Mouse (Mus musculus): ENCODE measurements around the gene Hoxd8.

Hoxd8 gene

DNA sequence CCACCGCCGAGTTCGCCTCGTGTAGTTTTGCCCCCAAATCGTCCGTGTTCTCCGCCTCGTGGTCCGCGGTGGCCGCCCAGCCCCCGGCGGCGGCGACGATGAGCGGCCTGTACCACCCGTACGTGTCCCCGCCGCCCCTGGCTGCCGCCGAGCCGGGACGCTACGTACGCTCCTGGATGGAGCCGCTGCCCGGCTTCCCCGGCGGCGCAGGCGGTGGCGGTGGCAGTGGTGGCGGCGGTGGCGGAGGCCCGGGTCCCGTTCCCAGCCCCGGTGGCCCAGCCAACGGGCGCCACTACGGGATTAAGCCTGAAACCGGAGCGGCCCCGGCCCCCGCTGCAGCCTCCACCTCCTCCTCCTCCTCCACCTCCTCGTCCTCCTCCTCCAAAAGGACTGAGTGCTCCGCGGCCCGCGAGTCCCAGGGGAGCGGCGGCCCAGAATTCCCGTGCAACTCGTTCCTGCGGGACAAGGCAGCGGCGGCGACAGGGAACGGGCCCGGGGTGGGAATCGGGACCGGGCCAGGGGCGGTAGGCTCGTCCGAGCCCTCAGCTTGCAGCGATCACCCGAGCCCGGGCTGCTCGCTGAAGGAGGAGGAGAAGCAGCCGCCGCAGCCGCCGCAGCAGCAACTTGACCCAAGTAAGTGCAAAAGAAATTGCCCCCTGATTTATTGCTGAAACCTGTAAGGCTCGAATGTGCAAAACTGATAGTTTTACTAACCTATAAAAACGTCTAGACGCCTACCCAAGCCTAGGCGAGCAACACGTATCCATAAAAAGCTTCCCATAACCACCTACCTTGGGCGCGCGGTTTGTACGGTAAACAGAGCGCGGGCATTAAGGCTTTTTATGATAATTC is 6.0 kb upstream of the Hoxd8 start:
- no peak for DNase-seq (ENCODE audit: low read depth, low spot score)

DNA sequence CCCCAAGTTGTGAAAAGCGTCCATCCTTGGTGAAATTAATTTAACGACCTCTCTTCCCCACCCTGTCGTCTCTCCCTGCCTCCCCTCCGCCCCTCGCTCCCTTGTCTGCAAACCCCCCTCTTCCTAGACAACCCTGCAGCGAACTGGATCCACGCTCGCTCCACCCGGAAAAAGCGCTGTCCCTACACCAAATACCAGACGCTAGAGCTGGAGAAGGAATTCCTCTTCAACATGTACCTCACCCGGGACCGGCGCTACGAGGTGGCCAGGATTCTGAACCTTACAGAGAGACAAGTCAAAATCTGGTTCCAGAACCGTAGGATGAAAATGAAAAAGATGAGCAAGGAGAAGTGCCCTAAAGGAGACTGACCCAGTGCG is 5.4 kb upstream of the Hoxd8 start:
- no peak for DNase-seq (ENCODE audit: low read depth, low spot score)

DNA sequence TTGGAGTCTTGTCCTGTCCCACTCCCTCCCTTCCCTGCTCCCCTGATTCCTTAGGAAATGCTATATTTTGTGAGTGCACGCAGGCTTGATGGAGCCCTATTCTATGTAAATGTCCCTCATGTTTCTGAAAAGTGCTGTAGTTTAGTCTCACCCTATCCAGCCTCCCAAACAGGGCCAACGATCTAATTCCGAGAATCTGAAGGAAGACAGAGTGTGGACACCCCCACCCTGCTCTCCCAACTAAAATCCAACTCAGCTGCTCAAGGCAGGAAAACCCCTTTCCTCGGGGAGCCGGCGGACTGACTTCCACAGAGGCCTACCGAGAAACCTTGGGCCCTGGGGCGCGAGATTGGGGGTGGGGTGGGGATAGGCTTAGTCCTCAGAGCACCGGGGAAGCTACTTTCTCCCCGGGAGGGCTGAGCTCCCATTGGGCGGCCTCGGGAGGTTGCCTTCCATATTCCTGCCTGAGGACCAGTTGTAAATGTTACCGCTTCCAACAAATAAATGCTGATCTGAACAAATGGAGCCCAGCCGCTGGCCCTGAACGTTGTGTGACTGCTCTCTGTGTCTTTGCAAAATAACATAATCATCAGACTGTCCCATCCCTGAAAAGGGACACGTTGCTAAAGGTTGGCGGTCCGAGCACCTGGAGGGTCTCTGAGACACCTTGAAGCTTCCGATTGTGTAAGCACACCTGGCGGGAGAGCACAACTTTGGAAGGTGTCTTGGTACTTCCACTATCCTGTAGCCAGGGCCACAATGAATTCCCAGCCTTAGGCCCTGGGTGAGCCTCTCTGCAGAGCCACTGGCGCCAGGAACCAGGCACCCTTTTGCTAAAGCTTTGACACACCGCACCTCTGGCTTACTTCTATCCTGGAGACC is 4.5 kb upstream of the Hoxd8 start:
- DNase-seq (ENCODE audit: low read depth, low spot score): no peak

DNA sequence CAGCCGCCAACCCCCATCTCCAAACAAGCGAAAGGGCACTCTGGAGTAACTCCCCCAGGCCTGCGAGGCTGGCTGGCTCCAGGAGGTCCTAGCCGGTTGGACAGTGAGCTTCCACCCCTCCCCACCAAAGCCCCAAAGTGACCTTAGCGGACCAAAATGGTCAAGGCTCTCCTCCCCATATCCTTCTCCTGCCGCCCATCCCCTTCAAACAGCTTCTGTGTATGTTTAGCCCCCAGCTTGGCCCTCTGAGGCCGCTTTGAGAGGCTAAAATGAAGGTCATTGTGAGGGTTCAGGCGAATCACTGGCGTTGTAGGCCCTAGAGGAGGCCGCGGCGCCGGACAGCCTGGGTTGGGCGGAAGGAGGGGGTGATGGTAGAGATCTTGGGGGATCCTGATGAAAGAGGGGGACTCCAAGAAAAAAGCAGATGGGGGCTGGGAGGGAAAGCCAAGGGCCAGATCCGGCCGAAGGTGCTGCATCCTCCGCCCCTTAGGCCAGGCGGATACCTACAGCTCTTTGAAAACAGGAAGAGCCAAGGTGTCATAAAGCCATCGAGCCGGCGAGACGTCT is 3.8 kb upstream of the Hoxd8 start:
- no peak for DNase-seq (ENCODE audit: low read depth, low spot score)

- DNase-seq (ENCODE audit: low read depth, low spot score): peak; percentile 51
These were observed 2.2 kb upstream of the Hoxd8 start for GRCm38 (mm10) chr2:74701949-74702819.

DNA sequence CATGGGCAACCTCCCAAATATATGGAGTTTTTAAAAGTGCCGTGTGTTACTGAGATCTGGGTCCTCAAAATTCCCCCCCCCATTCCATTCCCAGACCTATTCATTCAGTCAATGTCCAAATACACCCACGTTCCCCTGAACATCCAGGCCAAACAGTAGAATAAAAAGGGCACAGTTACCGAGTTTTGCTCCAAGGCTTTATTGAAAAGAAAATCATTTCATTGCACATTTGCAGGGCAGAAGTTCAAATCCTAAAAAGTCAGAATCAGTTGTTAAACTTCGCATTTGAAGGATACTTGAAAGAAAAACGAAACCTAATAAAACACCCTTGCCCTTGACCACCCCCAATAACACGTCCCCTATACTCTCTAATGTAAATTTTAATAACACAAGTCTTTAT is 1.6 kb upstream of the Hoxd8 start:
- DNase-seq (ENCODE audit: low read depth, low spot score): no peak

DNA sequence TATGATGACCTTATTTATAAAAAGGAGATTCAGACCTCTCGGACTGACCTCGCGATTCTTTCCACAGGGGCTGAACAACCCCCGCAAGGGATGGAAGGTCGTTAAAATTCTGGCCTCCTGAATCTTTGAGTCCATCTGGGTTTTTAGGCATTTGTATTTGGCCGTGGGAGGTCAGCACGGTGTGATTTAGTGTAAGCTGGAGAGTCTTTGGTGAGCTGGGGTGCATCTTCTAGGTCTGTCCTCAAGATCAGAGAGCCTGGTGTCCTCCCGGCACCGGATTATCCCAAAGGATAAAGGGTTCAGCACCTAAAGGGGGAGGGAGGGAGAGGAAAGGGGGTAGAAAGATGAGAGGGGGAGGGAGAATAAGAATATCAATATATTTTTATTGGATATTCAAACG is 1.1 kb upstream of the Hoxd8 start:
- no peak for DNase-seq (ENCODE audit: low read depth, low spot score)

- no peak for DNase-seq (ENCODE audit: low read depth, low spot score)
These were observed 559 bp upstream of the Hoxd8 start for GRCm38 (mm10) chr2:74703720-74704392.

DNA sequence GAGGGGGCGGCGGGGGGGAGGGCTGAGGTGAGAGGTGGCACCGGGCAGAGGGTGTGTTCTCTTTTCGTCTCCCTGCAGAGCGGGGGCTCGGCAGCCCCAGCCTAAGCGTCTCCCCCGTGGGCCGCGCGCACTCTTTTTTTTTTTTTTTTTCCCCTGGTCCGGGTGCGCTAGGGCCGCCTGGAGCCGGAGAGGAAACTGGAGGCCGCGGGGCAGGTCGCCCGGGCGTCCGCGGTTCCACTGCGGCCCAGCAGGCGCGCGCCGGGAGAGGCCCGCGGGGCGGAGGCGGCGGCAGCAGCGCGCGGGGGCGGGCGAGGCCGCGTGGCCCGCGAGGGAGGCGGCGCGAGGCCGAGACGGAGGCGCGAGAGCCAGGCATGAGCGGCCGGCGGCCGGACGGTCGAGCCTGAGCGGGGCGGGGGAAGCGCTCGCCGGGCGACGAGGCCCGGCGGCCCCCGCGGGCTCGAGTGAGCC is 618 bp downstream of the Hoxd8 start:
- no peak for DNase-seq (ENCODE audit: low read depth, low spot score)

DNA sequence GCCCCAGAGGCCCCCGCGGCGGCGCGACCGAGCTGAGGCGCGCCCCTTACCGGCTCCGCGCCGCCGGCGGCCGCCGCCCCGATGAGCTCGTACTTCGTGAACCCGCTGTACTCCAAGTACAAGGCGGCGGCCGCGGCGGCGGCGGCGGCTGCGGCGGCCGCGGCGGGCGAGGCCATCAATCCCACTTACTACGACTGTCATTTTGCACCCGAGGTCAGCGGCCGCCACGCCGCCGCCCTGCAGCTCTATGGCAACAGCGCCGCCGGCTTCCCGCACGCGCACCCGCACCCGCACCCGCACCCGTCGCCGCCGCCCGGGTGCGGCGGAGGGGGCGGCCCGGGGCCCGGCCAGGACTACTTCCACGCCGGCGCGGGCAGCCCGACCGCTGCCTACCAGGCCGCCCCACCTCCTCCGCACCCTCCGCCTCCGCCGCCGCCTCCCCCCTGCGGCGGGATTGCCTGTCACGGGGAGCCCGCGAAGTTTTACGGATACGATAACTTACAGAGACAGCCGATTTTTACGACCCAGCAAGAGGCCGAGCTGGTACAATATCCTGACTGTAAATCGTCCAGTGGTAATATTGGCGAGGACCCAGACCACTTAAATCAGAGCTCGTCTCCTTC is 1.2 kb downstream of the Hoxd8 start:
- peak; percentile 27 for DNase-seq (ENCODE audit: low read depth, low spot score)

- no peak for DNase-seq (ENCODE audit: low read depth, low spot score)
These were observed 2.1 kb downstream of the Hoxd8 start for GRCm38 (mm10) chr2:74706393-74706960.

DNA sequence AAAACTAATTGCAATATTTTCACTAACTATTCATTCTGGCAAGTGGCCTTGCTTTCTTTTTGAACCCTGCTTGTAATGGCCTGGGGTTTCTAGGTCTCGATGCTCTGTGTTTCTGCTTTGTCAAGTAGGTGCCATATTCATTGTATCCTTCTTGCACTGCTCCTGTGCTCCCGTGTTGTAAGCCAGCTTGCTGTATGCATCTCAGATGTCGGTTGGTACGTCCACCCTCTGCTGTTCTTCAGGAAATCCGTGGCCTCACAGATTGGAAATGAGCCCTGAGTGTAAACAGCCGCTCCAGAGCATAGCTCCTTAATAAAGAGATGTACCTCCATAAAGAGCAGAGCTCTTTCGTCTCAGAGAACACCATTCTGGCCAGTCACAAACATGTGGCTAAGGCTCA is 3.2 kb downstream of the Hoxd8 start:
- DNase-seq (ENCODE audit: low read depth, low spot score): no peak

DNA sequence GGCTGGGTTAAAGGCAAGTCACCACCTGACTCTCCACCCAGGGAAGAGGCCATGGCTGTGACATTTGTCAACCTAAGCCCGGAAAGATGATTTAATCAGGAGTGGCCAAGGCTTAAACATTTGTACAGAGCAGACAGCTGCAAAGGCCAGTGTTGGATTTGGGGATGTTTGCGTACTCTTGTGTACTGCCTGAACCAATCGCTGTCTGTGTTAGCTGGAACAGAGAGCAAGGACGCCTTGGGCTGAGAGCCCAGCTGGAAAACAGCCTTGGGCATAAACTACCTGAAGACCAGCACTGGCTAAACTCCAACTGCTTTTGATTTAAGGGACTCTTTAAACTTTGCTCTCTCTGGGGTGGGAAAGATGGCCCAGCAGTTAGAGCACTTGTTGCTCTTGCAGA is 4.3 kb downstream of the Hoxd8 start:
- DNase-seq (ENCODE audit: low read depth, low spot score): no peak

GRCm38 (mm10) chr2:74709465-74710419 is 5.3 kb downstream of the Hoxd8 start:
- no peak for DNase-seq (ENCODE audit: low read depth, low spot score)

- DNase-seq (ENCODE audit: low read depth, low spot score): no peak
These were observed 6.6 kb downstream of the Hoxd8 start for GRCm38 (mm10) chr2:74710929-74711543.

GRCm38 (mm10) chr2:74711721-74712621 is 7.6 kb downstream of the Hoxd8 start, which contains the start of the genes Hoxd3 and Hoxd4:
Gene Hoxd3, plus strand, starts transcription at chr2:74711927.
Gene Hoxd4, plus strand, starts transcription at chr2:74711929.
- DNase-seq (ENCODE audit: low read depth, low spot score): no peak

Data from CD4-positive helper T cell, adult 2 months (primary cell).